Mouse (Mus musculus) T-helper 17 cell (primary cell): Measurements from ENCODE around the gene Klk12.

Experiments used
- in situ Hi-C, 2 experiments: fragments of 300-600 bp; cut with MboI, MseI; formaldehyde crosslinking; loops; 1 replicate in 1 of 2; 2 replicates in 1 of 2; pipeline ENCODE4 v1.15.1; 2025; ENCODE audit warnings: high pct_unique_total_duplicates in 2 of 2

The Klk12 gene

GRCm38 (mm10) chr7:43768597-43768996 lies at the start of gene Klk12:
Gene Klk12, plus strand, starts transcription at chr7:43768897.
- in situ Hi-C loops, result no loop called here

GRCm38 (mm10) chr7:43747788-43748187 lies 20.9 kb upstream of the Klk12 start:
- in situ Hi-C loops, result no loop called here

DNA sequence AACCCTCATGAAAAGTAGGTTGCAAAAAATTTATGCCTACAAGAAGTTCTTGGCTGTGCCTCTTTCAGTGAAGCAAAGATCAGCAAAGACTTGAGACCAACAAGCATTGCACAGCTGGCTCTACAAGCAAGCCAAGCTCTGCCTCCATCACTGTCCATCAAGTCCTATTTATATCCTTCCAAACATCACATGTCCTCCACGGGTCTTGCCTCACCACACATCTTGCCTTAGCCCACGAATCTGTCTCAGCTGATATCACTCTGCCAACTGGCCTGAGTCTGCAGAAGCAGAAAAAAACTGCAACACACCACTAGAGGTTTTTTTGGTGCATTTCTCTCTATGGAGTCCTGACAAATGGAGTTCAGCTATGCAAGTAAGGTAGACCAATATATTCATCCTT lies 15.9 kb upstream of the Klk12 start:
- in situ Hi-C loops, result no loop called here

DNA sequence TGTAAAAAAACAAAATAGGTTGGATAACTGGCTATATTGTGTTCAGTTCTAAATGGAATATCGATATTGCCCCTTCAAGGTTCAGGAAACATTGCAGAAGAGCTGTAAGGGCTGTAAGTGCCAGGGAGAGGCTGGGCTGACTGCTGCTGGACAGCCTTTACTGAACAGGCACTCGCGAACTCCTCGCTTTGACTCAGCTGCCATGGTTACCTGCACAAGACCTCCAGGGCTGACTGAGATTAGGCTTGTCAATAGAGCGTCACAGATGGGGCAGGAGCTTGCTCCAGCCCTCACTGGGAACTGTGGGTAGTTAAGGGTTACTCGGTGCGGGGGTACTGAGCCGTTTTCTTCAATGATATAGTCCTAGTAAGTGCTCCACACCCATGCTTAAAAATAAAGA lies 2.2 kb upstream of the Klk12 start:
- in situ Hi-C loops, result no loop called here

DNA sequence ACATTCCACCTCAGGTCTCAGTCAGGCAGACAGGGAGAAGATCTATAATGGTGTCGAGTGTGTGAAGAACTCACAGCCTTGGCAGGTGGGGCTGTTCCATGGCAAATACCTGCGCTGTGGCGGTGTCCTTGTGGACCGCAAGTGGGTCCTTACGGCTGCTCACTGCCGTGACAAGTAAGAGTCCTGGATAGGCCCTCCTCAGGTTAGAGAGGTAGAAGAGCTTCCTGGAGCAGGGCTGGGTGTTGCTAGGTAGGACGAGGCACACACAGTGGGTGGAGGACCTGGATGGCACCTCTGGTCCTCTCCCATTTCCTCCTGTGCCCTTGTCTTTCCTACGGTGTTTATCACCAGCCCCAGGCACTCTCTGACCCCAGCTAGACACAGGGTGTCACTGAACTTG lies 939 bp downstream of the Klk12 start:
- in situ Hi-C loops, result no loop called here

DNA sequence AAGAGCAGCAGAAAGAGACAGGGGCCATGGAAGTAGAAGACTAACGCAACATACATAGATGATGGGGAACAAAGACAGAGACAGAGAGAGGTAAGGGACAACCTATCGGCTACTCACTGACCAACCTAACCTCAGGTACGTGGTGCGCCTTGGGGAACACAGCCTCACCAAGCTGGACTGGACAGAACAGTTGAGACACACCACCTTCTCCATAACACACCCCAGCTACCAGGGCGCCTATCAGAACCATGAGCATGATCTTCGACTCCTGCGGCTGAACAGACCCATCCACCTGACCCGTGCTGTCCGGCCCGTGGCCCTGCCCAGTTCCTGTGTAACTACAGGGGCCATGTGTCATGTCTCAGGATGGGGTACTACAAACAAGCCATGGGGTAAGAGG lies 2.0 kb downstream of the Klk12 start:
- in situ Hi-C loops, result no loop called here

GRCm38 (mm10) chr7:43771916-43772315 lies 3.2 kb downstream of the Klk12 start:
- in situ Hi-C loops, result no loop called here

- in situ Hi-C loops, result no loop called here
Measured at GRCm38 (mm10) chr7:43772901-43773300, 4.2 kb downstream of the Klk12 start.

GRCm38 (mm10) chr7:43774364-43774763 lies 5.7 kb downstream of the Klk12 start, which contains the start of gene Klk11:
Gene Klk11, plus strand, starts transcription at chr7:43774604.
- in situ Hi-C loops, result no loop called here

DNA sequence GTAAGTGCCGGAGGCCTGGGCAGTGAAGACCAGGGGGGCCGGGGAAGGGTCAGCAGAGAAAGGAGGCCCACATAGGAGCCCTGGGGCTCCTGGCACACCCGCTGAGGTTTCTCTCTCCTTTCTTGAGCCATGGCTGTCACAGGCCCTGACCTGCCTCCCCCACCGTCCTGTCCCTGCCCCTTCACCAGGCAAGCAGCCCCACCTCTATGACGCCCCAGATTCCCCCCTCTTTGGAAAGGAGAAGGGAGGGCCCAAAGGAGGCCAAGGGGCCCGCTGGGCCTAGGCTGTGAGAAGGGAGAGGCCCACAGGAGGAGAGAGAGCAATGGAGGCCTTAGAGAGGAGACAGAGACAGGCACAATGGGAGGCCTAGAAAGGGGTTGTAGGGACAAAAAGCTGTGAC lies 6.1 kb downstream of the Klk12 start:
- in situ Hi-C loops, result loop anchor here in 1 of 2 experiments (25.0 kb wide), 1 partner anchor 1462 kb away; the partner anchor contains the start of genes Cd37 and Slc6a16

DNA sequence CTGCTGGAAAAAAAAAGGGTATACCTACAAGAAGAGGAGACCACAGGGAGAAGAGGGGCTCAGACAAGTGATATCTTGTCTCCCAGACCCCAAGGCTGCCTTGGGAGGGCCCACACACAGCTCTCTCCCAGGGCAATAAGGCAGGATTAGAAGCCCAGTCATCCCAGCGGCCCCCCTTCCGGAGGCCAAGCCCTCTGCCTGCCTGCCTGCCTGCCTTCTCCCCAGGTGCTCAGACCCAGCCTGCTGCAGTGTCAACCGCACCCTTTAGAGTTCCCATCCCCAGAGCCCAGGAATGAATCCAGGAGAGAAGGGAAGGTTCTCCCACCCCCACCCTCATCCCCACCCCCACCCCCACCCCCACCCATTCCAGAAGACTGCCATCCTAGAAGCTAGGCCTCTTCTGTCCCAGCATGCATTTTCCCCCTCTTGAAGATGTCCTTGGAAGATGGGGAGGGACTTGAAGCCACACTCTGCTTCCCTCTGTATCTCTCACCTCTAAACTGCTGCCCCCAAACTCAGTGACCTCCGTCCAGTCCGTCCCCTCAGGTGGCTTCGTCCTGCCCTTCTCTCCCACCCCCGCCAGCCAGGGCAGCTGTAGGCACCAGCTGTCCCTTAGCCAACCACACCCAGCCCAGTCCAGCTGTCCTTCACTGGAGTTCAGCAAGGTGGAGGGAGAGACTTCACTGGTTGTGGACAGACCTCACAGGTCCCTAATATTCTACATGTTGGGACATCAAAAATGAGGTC lies 6.8 kb downstream of the Klk12 start:
- in situ Hi-C loops, result loop anchor here in 1 of 2 experiments (25.0 kb wide), 1 partner anchor 1462 kb away; the partner anchor contains the start of genes Cd37 and Slc6a16

GRCm38 (mm10) chr7:43776506-43776905 lies 7.8 kb downstream of the Klk12 start:
- in situ Hi-C loops, result loop anchor here in 1 of 2 experiments (25.0 kb wide), 1 partner anchor 1461 kb away; the partner anchor contains the start of genes Cd37 and Slc6a16

DNA sequence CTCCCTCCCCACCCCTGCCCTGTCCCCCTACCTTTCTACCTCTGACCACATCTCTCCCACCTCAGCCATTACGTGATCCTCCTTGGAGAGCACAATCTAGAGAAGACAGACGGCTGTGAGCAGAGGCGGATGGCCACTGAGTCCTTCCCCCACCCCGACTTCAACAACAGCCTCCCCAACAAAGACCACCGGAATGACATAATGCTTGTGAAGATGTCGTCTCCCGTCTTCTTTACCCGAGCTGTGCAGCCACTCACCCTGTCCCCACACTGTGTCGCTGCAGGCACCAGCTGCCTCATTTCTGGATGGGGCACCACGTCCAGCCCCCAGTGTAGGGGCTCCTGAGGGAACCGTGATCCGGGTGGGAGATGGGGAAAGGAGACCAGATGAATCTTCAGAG lies 8.7 kb downstream of the Klk12 start:
- in situ Hi-C loops, result loop anchor here in 1 of 2 experiments (25.0 kb wide), 1 partner anchor 1460 kb away; the partner anchor contains the start of genes Cd37 and Slc6a16

GRCm38 (mm10) chr7:43778176-43778970 lies 9.7 kb downstream of the Klk12 start:
- in situ Hi-C loops, result loop anchor here in 1 of 2 experiments (25.0 kb wide), 1 partner anchor 1459 kb away; the partner anchor contains the start of genes Cd37 and Slc6a16

DNA sequence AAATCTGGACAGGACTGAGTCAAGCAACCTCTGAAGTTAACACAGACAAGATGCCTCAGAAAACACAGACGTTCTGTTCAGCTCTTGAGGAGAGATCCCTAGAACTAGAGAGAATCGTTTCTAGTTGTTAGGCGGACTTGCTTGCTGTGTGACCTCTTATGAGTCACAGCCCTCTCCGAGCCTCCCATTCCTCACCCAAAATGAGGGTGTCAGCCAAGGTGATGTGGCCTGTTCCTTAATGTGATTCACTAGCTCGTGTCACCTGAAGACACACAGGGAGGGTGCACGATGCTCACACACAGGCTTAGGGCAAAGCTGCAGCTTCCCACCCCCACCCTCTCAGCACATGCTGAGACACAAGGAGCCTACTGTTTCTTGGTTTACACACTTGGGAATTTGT lies 11.5 kb downstream of the Klk12 start:
- in situ Hi-C loops, result loop anchor here (5.0 to 25.0 kb wide), 3 partner anchors 98 to 1457 kb away; partner anchors contain the start of genes Cd37 (in 1 of the 2), Ctu1 (in 1 of the 2) and Slc6a16 (in 1 of the 2)

DNA sequence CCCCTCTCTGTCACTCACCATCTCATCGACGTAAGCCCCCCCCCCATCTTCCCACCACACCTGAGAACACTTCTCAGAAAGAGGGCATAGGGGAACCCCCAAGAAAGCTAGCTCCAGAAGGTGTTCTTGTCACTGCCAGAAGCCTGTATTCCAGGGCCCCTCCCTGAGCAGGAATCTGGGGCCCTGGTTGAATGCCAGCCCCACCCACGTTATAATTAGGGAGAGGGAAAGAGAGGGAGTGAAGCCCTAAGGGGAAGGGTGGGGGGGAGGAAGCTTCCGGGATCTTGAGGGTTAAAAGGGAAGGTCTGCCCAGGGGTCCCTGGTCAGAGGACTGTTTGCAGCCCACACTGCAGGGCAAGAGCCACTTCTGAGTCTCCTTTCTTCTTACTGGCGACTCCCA lies 12.0 kb downstream of the Klk12 start, which contains the start of gene Klk10:
Gene Klk10, plus strand, starts transcription at position 290 of the 400 bp plus-strand sequence.
- in situ Hi-C loops, result loop anchor here (5.0 to 25.0 kb wide), 3 partner anchors 98 to 1457 kb away; partner anchors contain the start of genes Cd37 (in 1 of the 2), Ctu1 (in 1 of the 2) and Slc6a16 (in 1 of the 2)

- in situ Hi-C loops, result loop anchor here (5.0 to 25.0 kb wide), 3 partner anchors 99 to 1456 kb away; partner anchors contain the start of genes Cd37 (in 1 of the 2), Ctu1 (in 1 of the 2) and Slc6a16 (in 1 of the 2)
Measured at GRCm38 (mm10) chr7:43781541-43781940, 12.8 kb downstream of the Klk12 start.

DNA sequence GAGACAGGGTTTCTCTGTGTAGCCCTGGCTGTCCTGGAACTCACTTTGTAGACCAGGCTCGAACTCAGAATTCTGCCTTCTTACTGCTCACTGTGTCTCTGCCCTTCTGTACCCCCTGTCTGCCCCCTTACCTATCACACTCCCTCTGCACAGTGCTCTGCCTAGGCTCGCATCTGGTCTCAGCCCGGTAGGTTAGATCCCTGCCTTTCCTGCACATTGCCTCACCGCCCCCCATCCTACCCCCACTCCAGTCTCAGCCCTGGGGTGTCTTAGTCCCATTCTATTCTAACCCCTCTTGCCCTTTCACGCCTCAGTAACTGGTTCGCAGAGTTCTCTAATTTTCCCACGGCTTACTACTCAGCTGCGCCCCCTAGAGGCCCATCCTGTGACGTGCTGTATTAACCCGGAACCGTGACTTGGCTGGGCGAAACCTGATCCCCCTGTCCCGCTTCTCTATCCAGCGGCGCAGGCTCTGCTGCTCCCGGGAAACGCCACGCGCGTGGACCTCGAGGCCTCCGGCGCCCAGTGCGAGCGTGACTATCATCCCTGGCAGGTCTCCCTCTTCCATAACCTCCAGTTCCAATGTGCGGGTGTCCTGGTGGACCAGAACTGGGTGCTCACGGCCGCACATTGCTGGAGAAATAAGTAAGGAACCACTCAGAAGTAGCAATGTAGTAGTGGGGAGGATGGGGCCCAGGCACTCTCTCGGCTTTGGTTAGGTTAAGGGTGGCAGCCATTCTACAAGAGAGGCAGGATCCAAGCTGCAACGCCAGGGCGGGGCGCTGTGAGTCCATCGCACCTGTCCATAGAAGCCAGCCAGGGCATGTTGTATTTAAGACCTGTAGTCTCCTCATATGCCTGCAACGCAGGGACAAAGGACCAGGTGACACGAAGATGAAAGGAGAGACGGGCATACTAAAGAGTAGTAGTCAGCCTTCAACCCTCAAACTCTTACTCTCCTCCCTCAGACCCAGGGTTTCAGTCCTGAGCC lies 13.9 kb downstream of the Klk12 start:
- in situ Hi-C loops, result loop anchor here (5.0 to 25.0 kb wide), 3 partner anchors 100 to 1455 kb away; partner anchors contain the start of genes Cd37 (in 1 of the 2), Ctu1 (in 1 of the 2) and Slc6a16 (in 1 of the 2)

GRCm38 (mm10) chr7:43785286-43785685 lies 16.6 kb downstream of the Klk12 start:
- in situ Hi-C loops, result loop anchor here in 1 of 2 experiments (25.0 kb wide), 1 partner anchor 1452 kb away; the partner anchor contains the start of genes Cd37 and Slc6a16

DNA sequence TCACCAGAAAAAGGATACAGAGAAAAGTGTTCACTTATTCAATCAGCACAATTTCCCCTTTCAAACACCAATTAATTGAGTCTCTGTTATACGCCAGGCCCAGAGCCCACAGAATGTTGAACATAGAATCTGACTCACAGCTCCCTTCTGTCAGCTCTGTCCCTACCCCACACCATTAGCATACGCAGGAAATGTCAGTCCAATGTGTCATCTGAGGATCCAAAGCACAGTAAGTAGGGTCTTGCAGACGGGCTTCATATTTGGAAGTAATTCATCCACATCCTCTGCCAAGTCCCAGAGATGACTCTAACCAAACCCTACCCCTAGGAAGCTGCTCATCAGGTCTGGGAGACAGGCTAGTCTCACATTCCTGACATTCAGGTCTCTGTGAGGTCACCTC lies 19.4 kb downstream of the Klk12 start:
- in situ Hi-C loops, result loop anchor here in 1 of 2 experiments (25.0 kb wide), 1 partner anchor 1449 kb away; the partner anchor contains the start of genes Cd37 and Slc6a16
